Mouse (Mus musculus) olfactory bulb, adult 2 months (tissue): Measurements from ENCODE around the gene Klhl3.

Experiments
- CTCF ChIP-seq: fragments of 200-500 bp; IDR thresholded peaks from 2 replicates; pipeline ENCODE4 v1.5.1; 2012; ENCODE audit warnings: low read depth, mild to moderate bottlenecking, low read length, moderate library complexity; ENCODE audit not compliant: insufficient read depth
- POLR2A ChIP-seq: fragments of 200-500 bp; IDR thresholded peaks from 2 replicates; pipeline ENCODE4 v1.6.1; 2012; ENCODE audit warnings: mild to moderate bottlenecking, low read depth, low read length, moderate library complexity; ENCODE audit not compliant: insufficient read depth

DNA sequence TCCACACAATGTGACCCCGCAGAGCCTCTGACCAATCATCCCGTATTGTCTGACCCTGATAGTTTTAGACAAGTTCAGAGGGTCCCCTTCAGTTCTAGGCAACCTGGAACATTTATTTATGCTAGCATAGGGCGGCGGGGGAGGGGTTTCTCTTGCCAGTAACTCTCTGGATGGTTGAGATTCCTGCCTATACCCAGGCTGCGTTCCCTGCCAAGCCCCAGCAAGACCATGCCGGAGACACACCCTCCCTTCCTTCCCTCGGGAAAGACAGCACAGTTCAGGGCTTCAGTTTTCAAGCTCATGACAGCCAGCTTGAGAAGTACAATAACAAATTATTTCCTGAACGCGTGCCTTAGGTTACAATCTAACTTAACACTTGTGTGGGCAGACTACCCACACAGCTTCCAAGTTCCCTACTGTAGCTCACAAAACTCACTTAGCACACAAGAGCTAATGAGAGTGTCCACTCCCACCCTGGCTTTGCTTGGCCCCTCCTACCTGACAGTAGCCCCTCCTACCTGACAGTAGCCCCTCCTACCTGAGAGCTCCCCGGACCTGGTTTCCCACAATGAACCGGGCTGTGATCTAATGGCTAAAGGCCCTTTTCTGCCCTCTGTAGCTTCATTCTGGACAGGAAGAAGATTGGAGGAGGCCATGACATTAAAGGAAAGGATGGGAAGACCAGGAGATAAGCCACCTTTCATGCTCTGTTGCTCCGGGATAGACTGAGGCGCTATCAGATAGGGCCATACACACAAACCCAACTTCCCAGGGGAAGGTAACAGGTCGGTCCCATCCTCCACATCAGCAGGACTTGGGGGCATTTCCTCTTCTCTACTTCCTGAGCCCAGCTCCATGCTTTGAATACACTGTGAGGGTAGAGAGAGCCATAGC, 46.6 kb downstream of the Klhl3 start:
- TF ChIP-seq POLR2A, result no peak
- TF ChIP-seq CTCF, result no peak
